Mouse (Mus musculus): ENCODE data around the gene Trip10. TPM values are rescaled to one million over a fixed set of nuclear protein-coding genes. Genes with fewer than 3 reads are reported as not detected.

Trip10 gene
- total RNA-seq, 2 experiments from 2014 or later, result 7.9 to 8.2 TPM

GRCm38 (mm10) chr17:57235803-57236202 lies 13.5 kb upstream of the Trip10 start:
- no peak for DNase-seq

DNA sequence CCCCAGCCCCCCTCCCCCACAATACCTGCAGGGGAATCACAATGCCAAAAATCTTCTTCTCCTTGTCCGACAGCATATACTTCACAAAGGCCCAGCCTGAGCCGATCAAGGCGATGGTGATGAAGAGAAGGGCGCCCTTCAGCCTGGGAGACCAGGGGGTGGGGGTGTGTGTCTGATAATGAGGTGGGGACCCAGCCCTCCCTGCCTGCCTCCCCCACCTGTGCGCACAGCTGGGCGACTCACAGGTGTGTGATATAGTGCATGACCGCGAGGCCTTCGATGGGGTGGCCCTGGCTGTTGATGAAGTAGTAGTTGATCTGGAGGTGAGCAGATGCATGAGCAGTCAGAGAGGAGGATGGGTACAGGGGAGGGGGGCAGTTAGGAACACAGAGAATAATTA lies 12.1 kb upstream of the Trip10 start:
- no peak for DNase-seq

- no peak for DNase-seq
These were observed 5.4 kb upstream of the Trip10 start for GRCm38 (mm10) chr17:57243650-57244370.

- DNase-seq, result no peak
These were observed 3.8 kb upstream of the Trip10 start for GRCm38 (mm10) chr17:57245311-57245929.

DNA sequence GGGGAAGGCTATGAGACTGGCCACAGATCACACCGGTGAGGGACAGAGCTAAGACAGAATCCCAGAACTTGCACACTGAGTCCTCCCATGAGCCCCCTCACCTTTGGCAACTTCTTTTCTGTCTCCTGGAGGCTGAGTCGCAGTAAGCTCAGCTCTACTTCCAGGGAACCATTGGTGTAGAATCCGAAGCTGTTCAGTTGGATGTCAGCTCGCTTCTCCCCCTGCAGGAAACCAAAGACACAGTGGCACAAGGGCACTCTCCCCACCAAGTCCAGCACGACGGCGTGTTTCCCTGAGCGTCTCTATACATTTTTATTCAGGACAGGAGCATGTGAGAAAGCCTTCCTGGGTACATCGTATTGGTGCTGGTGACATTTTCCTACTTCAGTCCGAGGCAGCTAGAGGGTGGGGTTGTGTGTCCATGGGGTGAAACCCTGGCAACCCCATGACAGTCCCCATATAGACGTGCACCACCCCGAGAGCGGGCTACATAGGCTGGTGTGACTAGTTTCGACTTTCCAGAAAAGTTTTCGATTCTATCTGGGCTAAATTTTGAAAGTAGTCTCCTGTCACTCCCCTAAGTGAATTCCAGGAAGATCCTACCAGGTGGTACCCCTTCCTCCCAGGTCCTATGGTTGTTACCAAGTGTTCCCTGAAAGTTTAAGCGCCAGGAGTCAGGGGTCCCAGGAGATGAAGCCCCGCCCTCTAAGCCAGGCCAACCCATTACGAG lies 2.4 kb upstream of the Trip10 start:
- no peak for DNase-seq

- DNase-seq, result peak; percentile 93 to 94
These were observed 1.7 kb upstream of the Trip10 start for GRCm38 (mm10) chr17:57247393-57248200.

- peak; percentile 80 to 81 for DNase-seq
These were observed 1.0 kb upstream of the Trip10 start, which contains the start of gene Gpr108 for GRCm38 (mm10) chr17:57248201-57248699. TSS of gene Gpr108 (minus strand) at chr17:57248446.

- DNase-seq, result no peak
These were observed 484 bp upstream of the Trip10 start for GRCm38 (mm10) chr17:57248771-57249170.

DNA sequence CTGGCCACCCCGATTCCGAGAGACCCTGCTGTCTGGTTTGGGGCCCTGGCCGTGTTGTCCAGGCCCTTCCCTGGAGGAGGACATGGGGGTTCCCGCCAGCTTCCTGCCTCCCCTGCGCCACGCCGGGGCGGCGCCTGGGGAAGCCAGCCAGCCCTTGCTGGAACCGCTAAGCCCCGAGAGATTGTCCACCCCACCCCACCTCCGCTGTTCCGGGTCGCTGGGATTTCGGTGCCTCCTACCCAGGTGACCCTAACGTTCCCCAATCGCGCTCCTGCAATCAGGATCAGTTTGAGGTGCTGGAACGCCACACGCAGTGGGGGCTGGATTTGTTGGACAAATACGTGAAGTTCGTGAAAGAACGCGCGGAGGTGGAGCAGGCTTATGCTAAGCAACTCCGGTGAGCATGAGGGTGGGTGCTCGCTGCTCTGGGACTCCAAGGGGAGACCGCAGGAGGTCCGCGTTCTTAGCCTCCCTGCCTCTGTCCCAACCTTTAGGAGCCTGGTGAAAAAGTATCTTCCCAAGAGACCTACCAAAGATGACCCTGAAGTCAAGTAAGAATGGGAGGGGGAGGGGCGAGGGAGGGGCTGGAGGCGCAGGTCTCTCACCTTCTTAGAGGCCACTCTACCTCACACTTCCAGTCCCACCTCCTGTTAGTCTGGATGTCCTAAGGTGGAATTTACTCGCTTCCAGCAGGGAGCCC lies 1.4 kb downstream of the Trip10 start:
- no peak for DNase-seq

DNA sequence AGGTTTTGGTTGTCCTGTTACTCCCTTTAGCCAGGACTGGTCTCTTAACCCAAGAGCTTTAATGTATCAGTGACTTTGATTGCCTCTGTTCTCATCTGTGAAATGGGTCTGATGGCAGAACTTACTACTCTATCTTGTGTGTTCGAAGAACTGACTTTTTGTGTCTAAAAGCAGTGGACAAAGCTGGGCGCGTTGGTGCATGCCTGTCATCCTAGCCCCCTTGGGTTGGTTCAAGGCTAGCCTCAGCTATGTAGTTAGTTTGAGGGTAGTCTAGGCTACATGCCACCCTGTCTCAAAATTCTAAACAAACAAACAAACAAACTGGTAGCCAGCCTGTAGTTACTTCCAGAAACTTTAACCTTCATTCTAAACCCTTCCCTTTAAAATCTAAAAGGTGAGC lies 2.2 kb downstream of the Trip10 start:
- no peak for DNase-seq

DNA sequence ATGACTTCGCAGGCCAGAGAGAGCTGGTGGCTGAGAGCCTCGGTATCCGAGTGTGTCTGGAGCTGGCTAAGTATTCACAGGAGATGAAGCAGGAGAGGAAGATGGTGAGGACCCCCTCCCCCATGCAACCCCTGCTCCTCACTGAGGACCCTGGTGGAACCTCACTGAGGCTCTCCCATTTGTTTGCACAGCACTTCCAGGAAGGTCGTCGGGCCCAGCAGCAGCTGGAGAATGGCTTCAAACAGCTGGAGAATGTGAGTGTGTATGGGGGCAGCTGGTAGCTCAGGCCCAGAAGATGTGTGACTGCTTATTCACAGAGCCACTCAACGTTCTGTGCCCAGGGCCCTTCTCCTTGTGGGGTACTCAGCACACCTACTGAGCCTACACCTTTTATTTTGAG lies 4.1 kb downstream of the Trip10 start:
- DNase-seq, result no peak

- no peak for DNase-seq
These were observed 6.1 kb downstream of the Trip10 start for GRCm38 (mm10) chr17:57255354-57255753.

DNA sequence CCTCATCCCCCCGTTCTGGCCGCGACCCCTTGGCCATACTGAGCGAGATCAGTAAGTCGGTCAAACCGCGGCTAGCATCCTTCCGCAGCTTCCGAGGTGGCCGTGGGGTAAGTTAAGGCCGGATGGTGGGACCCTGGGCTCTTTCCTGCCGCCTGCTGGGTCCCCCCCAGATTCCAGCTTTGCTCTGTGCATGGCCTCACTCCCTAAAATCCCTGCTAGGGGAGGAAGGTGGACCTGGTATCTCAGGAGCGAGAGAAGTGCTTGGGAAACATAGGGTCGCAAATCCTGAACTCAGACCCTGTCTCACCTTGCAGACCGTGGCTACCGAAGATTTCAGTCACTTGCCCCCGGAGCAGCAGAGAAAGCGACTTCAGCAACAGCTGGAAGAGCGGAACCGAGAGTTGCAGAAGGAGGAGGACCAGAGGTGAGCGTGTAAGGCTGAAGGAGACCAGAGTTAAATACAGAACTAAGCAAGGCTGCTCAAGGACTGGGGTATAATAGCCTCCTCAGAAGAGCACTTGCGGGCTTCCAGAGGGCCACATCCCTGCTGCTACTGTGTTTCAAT lies 7.7 kb downstream of the Trip10 start:
- no peak for DNase-seq

GRCm38 (mm10) chr17:57258191-57258590 lies 8.9 kb downstream of the Trip10 start:
- DNase-seq, result no peak

DNA sequence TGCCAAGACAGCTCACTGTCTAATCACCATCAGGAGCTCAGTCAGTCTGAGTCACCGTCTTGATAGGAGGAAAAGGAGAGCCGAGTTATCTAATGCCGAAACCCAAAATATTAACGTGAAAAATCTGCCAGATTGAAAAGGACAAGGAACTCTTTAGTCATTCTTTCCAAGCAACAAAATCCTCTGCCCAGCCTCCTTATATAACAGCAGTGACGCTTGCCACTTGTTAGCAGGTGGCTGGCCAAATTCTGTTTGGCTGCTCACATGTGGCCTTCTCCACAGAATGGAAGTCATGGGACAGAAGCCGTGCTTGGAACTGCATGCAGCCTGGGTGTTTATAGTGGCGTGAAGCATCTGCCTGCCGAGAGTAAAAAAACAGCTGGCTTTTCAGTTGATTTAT lies 10.5 kb downstream of the Trip10 start:
- peak in 1 of 2 experiments; percentile 35 for DNase-seq

DNA sequence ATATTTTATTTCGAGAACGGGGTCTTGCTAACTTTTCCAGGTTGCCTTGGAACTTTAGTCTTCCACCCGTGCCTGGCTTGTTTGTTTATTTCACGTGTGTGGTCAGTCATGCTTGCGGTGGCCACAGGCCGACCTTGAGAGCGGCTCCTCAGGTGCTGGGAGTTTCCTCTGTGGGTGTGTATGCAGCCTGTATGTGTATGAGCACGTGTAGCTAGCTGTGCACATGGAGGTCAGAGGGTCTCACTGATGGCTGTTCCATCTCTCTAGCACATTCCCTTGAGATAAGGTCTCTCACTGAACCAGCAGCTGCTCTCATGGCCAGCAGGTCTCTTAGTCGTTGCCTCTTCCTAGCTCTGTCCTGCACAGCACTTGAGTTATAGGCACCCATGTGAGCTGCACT lies 11.1 kb downstream of the Trip10 start:
- no peak for DNase-seq

DNA sequence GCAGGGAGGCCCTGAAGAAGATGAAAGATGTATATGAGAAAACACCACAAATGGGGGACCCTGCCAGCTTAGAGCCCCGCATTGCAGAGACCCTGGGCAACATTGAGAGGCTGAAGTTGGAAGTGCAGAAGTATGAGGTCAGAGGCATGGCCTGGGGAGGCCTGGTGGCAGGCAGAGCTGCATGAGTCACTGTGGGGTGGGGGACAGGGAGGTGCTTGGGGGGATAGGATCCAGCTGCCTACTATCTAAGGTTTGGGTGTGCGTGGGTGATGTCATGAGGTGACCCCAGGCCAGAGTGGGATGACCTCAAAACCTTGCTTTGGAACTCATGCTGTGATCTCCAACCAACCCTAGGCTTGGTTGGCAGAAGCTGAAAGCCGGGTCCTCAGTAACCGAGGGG lies 12.0 kb downstream of the Trip10 start:
- DNase-seq, result no peak

DNA sequence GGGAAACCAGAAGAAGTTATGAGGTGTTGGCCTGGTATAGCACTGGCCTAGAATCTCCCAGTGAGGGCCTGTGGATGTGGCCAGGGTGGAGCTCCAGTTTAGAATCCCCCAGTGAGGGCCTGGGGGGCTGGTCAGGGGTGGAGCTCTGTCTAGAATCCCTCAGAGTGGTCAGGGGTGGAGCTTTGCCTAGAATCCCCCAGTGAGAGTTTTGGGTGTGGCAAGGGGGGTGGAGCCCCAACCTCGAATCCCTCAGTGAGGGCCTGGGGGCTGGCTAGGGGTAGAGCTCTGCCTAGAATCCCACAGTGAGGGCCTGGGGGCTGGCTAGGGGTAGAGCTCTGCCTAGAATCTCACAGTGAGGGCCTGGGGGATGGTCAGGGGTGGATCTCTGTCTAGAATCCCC lies 12.5 kb downstream of the Trip10 start:
- no peak for DNase-seq

GRCm38 (mm10) chr17:57262901-57263550 lies 13.8 kb downstream of the Trip10 start:
- no peak for DNase-seq

DNA sequence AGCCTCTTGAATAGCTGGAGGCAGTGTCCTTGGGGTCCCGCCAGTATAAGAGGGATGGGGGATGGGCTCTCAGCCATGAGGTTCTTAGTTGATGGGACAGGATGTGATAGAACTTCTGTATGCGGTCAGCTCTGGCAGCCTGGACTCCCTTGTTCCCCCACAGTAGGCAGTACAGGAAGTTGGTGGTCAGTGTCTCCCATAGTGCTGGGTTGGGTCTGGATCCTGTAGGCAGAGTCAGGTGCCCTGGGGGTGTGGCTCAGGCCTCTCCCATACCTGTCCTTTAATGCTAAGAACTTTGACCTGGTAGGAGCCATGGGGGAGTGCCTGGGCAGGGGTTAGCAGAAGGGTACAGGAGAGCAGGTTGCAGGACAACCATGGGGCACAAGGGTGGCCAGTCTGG lies 14.9 kb downstream of the Trip10 start:
- no peak for DNase-seq
